Mouse (Mus musculus): ENCODE results near the gene Platr25.

GRCm38 (mm10) chr13:62653369-62653743, 107.2 kb downstream of the Platr25 start:
- TF ChIP-seq CTCF (IDR thresholded peaks at IDR 0.05; ENCODE audit: borderline replicate concordance, insufficient read depth, low read depth, low read length), result no peak
- no peak for TF ChIP-seq POLR2A (IDR thresholded peaks at IDR 0.05; ENCODE audit: borderline replicate concordance, insufficient read depth, low read length)
